Mouse (Mus musculus): Measurements from ENCODE around the gene Cbarp.
A peak's percentile ranks its signal among the peaks of the same experiment; 100 is the strongest.

Gene Cbarp

DNA sequence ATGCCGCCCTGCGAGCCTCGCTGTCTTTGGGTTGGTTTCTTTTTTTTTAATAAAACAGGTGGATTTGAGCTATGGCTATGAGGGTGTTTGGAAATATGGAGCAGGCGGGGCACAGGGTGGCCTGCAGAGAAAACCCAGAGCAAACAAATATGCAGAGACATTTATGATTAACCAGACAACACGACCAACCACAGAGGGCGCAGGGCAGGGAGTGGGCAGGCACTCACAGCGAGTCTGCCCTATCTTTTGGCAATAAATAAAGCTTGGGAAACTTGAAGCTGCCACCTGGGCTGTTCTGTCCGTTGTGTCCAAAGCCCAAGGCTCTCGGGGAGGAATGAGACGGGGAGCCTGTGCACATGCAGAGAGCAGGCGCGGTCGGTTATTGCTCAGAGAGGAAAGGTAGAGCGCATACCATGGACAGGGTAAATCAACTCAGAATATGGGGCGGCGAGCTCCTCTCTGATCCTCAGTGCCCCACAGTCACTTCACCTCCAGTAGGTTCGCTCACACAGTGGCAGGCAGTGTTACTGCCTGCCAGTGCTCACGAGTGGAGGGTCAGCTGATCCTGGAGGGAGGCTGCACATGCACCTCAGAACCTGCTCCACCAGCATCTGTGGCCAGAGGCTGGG, 10.1 kb downstream of the Cbarp start:
- no peak for DNase-seq (ENCODE audit: low spot score in 2 of 2)

DNA sequence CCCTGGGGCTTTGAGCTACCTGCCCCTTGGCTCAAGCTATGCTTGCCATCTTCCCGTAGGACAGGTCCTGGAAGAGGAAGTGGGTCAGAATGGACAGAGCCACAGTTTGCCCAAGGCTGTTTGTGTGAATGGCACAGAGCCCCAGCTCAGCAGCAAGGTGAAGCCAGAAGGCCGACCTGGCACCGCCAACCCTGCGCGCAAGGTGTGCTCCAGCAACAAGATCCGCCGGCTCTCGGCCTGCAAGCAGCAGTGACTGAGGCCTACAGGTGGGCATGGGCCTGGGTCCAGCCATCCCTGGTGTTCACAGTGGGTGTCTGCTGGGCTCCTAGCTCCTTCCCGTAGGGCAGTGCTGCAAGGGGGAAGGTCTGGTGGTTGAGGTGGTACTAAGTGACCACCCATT, 10.8 kb downstream of the Cbarp start:
- DNase-seq (ENCODE audit: low spot score in 2 of 2), result no peak

DNA sequence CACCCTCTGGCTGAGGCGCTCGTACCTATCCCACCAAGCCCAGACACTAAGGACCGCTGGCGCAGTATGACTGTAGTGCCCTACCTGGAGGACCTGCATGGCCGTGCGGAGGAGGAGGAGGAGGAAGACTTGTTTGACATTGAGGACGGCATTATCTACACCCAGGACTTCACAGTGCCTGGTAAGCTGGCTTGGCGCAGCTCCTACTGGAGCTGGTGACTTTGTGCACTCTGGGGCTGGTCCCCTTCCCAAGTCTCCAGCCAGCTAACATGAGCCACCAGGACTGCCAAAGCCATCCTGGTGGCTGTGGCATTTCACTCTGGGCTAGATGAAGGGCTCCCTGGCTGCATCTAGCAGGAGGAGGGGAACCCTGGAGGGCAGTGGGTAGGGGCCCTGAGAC, 12.7 kb downstream of the Cbarp start:
- no peak for DNase-seq (ENCODE audit: low spot score in 2 of 2)

DNA sequence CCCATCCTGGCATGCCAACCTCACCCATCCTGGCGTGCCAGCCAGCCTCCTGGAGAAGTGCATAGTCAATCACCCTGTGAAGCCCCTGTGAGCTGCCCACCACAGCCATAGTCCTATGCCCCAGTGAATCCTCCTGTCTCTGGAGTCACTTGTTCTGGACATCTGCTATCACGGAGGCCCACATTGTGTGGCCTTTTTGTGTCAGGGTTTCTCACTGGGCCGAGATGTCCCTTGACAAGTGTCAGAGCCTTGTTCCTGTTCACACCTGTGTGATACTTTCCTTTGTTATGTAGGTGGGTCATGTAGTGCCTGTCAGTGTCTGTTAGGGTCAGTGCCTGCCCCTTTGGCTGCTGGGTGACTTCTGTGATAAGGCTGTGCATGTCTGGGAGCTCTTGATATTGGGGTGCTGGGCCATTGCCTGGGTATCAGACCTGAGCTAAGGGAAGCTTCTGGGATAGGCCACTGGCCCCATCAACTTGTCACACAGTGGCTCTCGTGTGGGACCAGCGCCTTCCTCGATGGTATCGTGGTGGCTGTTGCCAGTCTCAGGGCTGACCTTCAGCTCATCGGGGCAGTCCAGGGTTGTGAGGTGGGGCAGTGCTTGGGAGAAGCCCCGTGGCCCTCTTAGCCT, 16.6 kb downstream of the Cbarp start:
- DNase-seq (ENCODE audit: low spot score in 2 of 2), result no peak

DNA sequence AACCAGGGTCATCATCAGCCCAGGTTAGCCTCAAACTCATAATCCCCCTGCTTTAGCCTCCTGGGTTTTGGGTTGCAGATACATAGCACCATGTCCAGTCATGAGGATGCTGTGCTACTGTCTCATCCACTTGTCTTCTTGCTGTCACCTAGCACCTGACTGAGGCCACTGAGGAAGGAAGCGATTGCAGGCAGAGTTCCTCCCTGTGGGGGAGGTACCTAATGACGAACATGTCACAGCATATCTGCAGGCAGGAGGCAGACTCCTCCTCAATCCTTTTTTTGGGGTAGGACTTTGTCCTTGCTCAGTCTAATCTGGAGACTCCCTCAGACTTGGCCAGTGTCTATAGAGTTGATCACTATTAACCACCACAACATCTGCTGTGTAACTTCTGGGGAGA, 19.0 kb downstream of the Cbarp start:
- DNase-seq (ENCODE audit: low spot score in 2 of 2), result no peak

DNA sequence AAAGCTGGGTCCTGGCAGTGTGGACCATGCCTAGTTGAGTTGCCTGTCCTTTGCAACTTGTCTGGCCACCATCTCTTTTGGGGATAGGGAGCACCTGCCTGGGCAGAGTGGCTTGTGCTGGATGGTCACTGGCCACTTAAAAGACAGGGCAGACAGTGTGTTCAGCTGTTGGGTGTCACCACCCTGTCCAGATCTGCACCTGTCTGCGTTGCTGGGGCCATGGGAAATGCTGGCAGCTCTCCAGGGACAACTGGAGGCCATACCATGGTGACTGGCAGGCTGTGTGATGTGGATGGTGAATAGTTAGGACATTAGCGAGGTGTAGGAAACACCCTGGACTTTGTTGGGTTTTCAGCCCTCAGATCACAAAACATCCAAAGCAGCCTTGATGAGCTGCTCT, 20.5 kb downstream of the Cbarp start:
- no peak for DNase-seq (ENCODE audit: low spot score in 2 of 2)

DNA sequence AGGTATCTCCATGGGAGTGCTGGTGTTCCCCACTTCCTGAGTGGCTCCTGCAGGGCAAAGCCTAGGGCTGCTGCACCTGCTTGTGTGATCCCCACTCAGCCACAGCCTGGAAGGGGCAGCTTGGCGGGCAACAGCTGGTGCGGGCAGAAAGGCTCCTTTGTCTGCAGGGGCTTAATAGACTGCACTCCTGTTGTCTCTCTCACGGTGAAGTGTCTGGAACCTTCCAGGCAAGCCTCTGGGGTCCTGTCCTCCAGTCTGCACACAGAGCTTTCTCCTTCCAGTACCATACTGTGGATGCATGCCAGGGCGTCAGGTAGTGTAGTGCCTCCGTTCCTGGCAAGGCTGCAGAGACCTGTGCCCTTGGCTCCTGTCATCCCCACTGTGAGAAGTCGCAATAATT, 22.1 kb downstream of the Cbarp start:
- DNase-seq (ENCODE audit: low spot score in 2 of 2), result no peak

DNA sequence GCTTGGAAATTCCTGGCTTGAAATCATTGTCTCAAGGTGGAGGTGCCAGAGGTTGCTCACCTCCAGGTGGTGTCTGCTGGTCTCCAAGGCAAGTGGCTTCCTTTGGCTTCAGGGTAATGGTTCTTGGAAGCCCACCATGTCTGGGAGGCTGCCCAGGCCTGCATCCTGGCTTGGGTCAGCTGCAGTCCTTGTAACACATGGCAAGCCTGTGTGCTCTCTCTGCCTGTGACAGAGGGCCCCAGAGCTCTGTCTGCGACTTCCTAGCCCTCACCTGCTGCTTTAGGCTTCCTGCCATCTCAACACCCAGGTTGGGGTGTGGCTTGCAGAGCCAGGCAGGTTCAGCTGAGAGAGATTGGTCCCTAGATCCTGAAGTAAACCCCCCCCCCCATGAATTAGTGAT, 22.9 kb downstream of the Cbarp start:
- no peak for DNase-seq (ENCODE audit: low spot score in 2 of 2)

DNA sequence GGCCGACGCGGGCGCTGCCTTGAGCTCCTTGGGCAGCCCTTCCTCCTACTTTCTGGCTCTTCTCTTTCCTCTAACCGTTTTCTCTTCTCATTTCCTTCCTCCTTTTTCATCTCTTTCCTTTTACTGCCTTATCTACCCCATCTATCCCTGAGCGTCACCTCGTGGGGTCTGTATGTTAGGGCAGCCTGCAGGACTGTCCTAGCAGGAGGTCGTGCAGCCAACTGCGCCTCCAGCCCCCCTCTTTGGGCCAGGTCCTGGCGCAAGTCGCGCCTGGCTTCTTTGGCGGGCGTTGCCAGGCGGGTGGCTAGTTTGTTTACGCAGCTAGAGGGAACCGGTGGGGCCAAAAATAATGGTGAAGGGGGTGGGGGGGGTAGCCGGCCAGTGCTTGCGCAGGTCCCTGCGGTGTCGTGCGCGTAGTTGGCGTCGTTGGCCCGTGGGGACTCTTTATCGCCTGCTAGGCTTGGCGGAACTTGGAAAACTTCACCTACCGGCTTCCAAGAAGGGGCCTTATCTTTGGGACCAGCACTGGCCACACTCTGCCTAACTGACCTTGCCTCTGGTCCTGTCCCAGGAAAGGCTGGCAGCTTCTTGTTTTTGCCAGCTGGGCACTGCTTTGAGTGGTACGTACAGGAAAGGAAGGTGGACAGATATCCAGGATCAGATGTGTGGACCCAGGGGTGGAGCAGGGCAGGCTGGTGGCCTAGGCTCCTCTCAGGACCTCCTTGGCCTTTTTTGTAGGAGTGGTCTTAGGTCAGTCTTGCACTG, 23.5 kb downstream of the Cbarp start:
- DNase-seq (ENCODE audit: low spot score in 2 of 2), result peak in 1 of 2 experiments; percentile 44

DNA sequence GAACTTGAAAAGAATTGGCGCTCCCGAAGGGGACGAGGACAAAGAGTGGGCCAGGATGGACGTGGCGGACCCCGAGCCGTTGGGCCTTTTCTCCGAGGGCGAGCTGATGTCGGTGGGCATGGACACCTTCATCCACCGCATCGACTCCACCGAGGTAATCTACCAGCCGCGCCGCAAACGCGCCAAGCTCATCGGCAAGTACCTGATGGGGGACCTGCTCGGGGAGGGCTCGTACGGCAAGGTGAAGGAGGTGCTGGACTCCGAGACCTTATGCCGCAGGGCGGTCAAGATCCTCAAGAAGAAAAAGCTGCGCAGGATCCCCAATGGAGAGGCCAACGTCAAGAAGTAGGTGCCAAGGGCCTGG, 24.1 kb downstream of the Cbarp start:
- DNase-seq (ENCODE audit: low spot score in 2 of 2), result peak in 1 of 2 experiments; percentile 50

DNA sequence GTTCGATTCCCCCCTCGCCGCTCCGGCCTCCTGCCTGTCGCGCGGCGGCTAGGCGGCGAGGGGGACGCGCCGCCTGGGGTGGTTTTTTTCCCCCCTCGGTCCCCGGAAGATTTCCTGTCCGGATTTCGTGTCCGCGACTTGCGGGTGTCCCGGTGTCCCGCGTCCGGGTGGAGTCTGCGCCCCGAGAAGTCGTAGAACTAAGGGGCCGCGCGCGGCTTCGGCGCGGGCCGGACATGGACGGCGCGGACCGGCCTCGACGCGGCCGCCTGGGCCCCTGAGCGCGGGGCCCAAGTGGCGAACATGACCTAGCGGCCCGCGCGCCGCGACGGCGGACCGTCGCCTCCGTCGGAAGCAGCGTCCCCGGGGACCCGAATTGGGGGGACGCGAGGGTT, 24.7 kb downstream of the Cbarp start:
- no peak for DNase-seq (ENCODE audit: low spot score in 2 of 2)

DNA sequence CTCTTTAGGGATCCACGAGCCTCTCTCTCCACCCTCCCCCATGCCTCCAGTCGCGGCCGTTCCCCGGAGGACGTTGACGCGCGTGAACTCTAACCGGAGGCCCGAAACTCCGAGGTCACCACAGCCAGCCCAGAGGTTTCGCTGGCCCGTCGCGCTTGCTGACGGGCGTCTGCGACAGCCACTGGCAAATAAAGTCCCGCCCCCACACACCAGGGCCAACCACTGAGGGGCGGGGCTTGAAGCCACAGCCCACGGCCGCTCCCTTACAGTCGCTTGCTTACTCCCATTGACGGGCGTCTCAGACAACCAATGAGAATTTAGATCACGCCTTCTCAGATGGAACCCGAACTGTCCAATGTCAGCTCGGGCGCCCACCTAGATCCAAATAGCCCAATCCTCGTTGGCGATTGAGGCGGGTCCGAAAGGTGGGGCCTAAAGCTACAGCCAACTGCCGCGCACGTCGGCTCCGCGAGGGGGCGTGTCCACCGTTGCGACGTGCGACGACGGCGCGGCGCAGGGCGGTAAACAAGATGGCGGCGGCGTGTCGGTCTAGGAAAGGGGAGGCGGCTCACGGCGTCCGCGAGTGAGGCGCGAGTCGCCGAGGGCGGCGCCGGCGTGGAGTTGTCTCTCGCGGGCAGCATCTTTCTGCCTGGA, 25.2 kb downstream of the Cbarp start, which contains the start of gene Stk11:
Gene Stk11 (plus strand): TSS at position 514 of the 654 bp plus-strand sequence.
- DNase-seq (ENCODE audit: low spot score in 2 of 2), result peak; percentile 94 to 97

DNA sequence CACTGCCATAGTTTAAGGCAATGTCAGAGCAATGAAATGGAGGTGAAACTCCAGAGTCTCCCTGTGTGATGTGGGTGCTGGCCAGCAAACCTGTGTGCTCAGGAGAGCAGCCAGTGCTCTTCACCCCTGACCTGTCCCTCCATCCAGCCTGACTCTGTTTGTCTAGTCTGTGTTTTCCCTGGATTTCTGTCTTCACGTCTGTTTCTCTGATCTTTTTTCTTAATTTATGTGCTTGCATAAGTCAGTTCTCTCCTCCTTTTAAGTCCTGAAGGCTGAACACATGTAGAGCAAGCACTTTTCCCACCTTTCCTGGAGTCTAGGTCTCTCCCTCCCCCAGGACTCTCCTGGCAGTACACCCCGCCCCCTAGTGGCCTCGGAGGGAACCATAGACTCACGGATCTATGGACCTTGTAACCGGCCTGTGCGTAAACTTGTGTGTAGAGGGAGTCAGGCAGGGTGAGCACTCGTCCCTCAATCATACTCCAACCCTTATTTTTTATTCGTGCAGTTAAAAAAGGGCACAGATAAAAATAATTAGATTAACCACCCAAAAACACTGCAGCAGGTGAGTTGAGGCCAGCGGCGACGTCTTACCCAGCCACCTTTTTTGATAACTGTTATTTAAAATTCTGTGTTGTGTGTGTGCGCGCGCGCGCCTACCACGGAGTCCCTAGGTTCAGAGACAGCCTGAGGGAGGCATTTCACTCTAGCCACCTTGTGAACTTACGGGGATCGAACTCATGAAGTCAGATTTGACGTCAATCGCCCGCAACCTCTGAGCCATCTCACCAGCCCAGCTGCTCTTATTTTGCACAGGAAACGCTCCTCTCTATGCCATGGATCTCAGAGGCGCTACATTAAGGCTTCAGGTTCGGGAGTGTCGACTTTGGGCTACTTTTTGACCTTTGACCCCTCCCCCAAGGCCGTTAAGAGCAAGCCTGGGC, 26.0 kb downstream of the Cbarp start:
- DNase-seq (ENCODE audit: low spot score in 2 of 2), result peak; percentile 89 to 94

DNA sequence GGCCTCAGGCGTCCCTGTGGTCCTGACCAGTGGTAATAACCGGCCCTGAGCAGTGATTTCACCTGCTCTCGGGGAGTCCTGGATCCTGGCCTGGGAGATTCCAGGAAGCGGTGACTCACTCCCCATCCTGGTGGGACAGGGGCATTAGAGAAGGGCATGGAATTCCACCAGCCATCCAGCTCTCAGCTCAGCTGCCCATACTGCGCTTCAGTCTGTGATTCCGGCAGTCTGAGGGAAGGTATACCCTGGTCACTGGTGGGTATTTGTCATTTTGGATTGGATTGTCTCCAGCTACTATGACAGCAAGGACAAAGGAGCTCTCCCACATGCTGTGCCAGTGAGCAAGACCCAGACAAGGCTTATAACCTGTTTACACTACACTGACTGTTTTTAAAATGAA, 33.0 kb downstream of the Cbarp start:
- DNase-seq (ENCODE audit: low spot score in 2 of 2), result no peak

DNA sequence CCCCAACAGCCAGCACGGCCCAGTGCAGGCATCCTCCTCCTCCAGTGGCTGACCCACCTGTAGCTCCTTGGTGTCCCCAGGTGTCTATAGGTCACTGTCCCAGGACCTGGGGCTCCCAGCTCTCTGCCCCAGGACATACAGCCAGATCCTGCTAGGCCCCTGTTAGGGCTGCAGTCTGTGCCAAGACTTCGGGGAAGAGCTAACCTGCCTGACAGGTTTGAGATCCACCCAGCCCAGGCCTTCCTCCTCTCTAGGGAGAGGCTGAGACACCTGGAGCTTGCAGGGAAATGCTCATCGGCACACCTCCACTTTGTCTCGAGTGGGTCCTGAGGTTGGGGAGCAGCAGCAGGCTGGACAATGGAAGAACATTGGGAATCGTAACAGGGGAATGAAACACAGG, 34.7 kb downstream of the Cbarp start:
- DNase-seq (ENCODE audit: low spot score in 2 of 2), result no peak

DNA sequence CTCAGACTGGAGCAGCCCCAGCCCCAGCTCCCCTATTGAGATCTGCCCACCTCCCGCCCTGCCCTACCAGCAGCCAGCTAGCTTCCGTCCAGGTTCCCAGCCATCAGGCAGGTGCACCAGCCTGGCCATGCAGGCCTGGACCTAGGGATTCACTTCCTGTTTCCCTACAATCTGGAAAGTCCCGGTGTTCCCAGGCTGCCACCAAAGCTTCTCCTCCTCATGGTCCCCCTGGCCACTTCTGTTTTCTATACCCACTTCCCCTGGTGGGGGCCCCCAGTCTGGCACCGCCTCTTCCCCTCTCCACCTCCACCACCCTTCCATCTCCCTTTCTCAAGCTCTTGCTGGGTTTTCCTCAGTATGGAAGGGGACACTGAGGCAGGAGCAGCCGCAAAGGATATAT, 35.2 kb downstream of the Cbarp start, which contains the start of gene Sbno2:
Gene Sbno2 (minus strand): TSS at position 112 of the 400 bp plus-strand sequence.
- peak in 1 of 2 experiments; percentile 41 for DNase-seq (ENCODE audit: low spot score in 2 of 2)

DNA sequence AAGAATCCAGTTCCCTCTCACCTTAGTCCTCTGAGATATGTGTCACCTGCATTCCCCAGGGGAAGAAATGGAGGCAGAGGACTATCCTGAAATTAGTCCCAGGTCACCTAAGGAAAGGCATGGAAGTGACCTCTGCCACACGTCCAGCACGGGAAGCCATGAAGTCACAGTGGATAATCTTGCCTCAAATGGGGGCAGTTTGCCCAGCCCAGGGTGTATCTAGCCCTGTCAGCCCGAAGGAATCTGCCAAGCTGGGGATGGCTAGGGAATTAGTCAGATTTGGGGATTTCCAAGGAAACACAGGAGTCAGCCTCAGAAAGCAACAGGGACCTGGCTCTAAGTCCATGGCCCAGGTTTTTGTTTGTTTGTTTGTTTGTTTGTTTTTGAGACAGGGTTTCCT, 36.5 kb downstream of the Cbarp start:
- no peak for DNase-seq (ENCODE audit: low spot score in 2 of 2)

DNA sequence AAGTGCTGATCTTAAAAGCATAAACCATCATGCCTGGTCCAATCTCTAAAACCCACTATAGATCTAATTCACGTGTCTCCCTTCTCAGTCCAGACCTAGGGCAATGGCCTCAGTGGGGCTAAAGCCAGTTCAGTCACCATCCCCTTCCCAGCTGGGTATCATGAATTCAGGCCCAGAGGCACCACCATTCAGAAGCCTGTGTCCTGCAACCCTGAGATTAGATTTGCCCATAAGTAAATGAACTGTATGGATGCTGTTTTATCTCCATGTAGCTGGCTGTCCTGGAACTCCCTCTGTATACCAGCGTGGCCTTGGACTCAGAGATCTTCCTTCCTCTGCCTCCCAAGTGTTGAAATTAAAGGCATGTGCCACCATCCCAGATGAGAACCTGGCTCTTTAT, 37.6 kb downstream of the Cbarp start:
- no peak for DNase-seq (ENCODE audit: low spot score in 2 of 2)

DNA sequence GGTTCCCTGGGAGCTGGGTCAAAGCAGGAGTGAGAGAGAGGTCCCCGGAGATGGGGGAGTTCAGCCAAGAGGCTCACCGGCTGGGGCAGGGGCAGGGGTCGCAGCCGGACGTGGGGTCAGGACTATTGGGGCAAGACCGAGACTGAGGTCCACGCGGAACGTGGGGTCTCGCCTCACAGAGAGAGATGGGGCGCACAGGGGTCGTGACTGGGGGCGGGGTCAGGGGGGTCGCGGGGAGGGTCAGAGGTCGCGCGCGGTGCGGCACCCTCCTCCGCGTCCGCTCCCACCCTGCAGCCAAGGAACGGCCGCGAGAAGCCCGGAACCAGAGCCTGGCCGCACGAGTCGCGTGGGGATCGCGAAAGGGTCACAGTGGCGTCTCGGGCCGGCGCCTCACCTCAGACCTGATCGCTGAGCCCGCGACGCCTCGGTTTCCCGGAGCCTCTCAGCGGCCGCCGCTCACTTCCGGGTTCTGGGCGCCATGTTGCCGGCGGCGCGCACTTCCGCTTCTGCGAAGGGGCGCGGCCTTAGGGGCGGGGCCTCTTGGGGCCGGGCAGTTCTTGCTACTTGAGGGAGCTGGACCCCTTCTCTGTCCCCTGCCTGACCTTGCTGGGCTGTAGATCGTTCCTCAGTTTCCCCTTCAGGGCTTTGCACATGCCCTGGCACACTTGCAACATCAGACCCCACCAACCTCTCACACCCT, 38.3 kb downstream of the Cbarp start:
- DNase-seq (ENCODE audit: low spot score in 2 of 2), result peak; percentile 81 to 89

DNA sequence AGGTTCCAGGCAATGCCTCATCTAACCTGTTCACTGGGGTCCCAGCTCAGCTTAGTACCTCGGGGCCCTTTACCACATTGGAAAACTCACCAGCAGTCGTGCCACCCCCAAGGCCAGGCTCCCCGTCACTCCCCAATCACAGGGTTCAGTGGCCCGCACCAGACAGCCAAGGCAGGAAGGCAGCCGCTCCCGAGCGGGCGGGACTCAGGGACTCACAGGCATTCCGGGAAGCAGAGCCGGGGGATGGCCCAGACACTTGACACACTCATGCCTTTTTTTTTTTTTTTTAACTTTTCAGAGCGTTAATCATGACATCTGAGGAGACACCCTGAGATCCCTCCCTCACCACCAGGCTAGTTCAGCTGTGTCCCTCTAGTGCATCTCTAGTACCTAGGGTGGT, 39.7 kb downstream of the Cbarp start:
- no peak for DNase-seq (ENCODE audit: low spot score in 2 of 2)

DNA sequence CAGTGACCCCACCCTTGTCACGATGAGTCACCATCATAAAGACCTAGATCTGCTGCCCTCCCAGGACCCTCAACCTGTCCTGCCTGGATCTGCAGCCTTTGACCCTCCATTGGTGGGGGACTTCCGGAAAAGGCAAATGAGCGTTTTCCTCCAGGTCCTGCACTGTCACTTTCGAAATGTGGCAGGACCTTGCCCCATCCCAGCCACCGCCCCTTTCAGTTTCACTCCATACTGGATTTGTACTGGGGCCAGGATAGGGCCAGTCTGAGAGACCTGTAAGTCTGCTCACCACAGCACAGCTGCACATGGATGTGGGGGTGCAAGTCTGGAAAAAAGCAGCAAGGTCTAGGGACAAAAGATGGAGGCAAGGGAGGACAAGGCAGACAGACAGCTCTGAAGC, 42.0 kb downstream of the Cbarp start:
- DNase-seq (ENCODE audit: low spot score in 2 of 2), result no peak
